In the genomic region with DNA sequence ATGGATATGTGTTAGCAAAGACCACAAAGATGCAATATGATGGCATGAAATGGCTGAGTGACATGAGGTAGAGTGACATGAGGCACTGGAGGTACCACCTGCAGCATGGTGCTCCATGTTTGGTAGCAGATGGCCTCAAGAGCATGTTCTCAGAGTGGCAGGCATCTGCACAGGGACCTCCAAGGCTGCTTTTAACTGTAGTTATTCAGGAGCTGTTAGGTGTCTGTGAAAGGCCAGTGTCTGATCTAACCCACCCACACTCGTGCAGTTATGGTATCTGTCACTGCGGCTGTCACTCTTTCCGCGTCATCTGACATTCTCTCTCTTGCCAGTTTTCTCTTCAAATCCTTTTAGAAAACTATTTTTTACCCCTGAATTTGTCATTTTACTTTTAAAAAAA, we compare ENCODE assay signal across 22 mouse cellular contexts.
DNase-seq lines count a peak whose midpoint lies in the region.
"Had no signal": no experiment of that assay in that cellular context is flagged by ENCODE, and none has a peak within 500 bp of the region (broad histone marks: within the 10 kb centered on the region; RNA-seq: fewer than 3 reads in every experiment).

No protein-coding gene starts in this region.

- DNase-seq in frontal cortex, adult 2 months (ENCODE audit: extremely low spot score in 1 of 2, low spot score in 1 of 2): peak; percentile 8 to 35
- no peak for DNase-seq in frontal cortex, postnatal 14 days (ENCODE audit: low spot score in 2 of 2)
- DNase-seq in right cerebral cortex, postnatal 36 days (ENCODE audit: low spot score in 2 of 2): peak; percentile 12 to 20
- no peak for DNase-seq in right cerebral cortex, postnatal 4 days
- DNase-seq in layer of hippocampus, adult 9-10 months (ENCODE audit: low spot score): peak; percentile 10
- peak; percentile 38 for DNase-seq in telencephalon, adult 2 months (ENCODE audit: low read depth, low spot score)
- DNase-seq in gastrocnemius, adult 8-10 months (ENCODE audit: low spot score in 2 of 2): no peak
- no peak for DNase-seq in thymus, postnatal 0 days (ENCODE audit: low spot score)
- DNase-seq: adrenal gland, adult 2 months; adrenal gland, postnatal 36 days; cerebellum, adult 2 months; cerebellum, postnatal 25 days; gastrocnemius, postnatal 25 days; heart, adult 11 months; kidney, adult 2 months; kidney, postnatal 36 days; left cerebral cortex, postnatal 4 days; liver, embryonic 13.5 days; lung, adult 18-20 months; lung, postnatal 4 days; retina, postnatal 1 day; thymus, postnatal 36 days had no signal

Comparison
In these comparisons a context has a peak if more than half of its experiments do, and no peak if none do; other contexts are left out.
1. DNase-seq: peak in frontal cortex, adult 2 months (2 of 2), right cerebral cortex, postnatal 36 days (2 of 2), layer of hippocampus, adult 9-10 months (single experiment) and telencephalon, adult 2 months (single experiment); none in frontal cortex, postnatal 14 days (0 of 2), right cerebral cortex, postnatal 4 days (single experiment), gastrocnemius, adult 8-10 months (0 of 2) and thymus, postnatal 0 days (single experiment).